Mouse (Mus musculus): ENCODE results near the gene Tada2b.

The Tada2b gene

GRCm38 (mm10) chr5:36477486-36477885, 6.6 kb downstream of the Tada2b start:
- peaks cover 32% of the 10 kb centered on the region for H3K4me1 ChIP-seq (replicated peaks; ENCODE audit: low read depth, low read length)
- H3K4me3 ChIP-seq (replicated peaks; ENCODE audit: low read length) = no peak overlapping the region
- H3K36me3 ChIP-seq (ENCODE audit: insufficient read depth, low read length) = peaks cover 70% of the 10 kb centered on the region
- H3K27me3 ChIP-seq (ENCODE audit: insufficient read depth, low read length) = no peaks in the 10 kb centered on the region
- no peaks in the 10 kb centered on the region for H3K9me3 ChIP-seq (ENCODE audit: low read length)
- no peak for TF ChIP-seq POU5F1 (IDR thresholded peaks at IDR 0.05; ENCODE audit: borderline replicate concordance, low read length)
- no peak for TF ChIP-seq NANOG (IDR thresholded peaks at IDR 0.05; ENCODE audit: borderline replicate concordance, low read length)
- TF ChIP-seq CTCF (conservative IDR thresholded peaks at IDR 0.05; ENCODE audit: low read length) = no peak

DNA sequence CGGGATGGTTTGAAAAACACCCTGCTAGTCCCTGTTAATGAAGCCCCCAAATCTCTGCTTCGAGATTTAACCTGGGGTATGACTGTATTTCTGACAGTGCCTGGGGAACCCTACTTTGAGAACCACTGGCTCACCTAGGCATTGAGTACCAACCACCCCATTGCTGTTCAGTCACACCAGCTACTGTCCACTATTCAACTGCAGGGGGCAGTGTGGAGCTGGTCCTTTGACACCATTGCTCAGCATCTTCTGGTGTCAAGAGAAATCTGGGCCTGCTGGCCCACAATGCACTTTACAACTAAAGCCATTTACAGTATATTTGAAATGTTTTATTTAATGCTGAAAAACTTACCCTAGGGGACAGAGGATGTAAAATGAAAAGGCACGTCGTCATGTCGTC, 9.8 kb downstream of the Tada2b start:
- no peaks in the 10 kb centered on the region for H3K9me3 ChIP-seq (ENCODE audit: low read length)
- H3K4me1 ChIP-seq (replicated peaks; ENCODE audit: low read depth, low read length) = peaks cover 20% of the 10 kb centered on the region
- H3K36me3 ChIP-seq (ENCODE audit: insufficient read depth, low read length) = peaks cover 90% of the 10 kb centered on the region
- TF ChIP-seq POU5F1 (IDR thresholded peaks at IDR 0.05; ENCODE audit: borderline replicate concordance, low read length) = no peak
- TF ChIP-seq NANOG (IDR thresholded peaks at IDR 0.05; ENCODE audit: borderline replicate concordance, low read length) = no peak
- peak; percentile 78 for TF ChIP-seq CTCF (conservative IDR thresholded peaks at IDR 0.05; ENCODE audit: low read length)
- H3K27me3 ChIP-seq (ENCODE audit: insufficient read depth, low read length) = no peaks in the 10 kb centered on the region
- no peak overlapping the region for H3K4me3 ChIP-seq (replicated peaks; ENCODE audit: low read length)

DNA sequence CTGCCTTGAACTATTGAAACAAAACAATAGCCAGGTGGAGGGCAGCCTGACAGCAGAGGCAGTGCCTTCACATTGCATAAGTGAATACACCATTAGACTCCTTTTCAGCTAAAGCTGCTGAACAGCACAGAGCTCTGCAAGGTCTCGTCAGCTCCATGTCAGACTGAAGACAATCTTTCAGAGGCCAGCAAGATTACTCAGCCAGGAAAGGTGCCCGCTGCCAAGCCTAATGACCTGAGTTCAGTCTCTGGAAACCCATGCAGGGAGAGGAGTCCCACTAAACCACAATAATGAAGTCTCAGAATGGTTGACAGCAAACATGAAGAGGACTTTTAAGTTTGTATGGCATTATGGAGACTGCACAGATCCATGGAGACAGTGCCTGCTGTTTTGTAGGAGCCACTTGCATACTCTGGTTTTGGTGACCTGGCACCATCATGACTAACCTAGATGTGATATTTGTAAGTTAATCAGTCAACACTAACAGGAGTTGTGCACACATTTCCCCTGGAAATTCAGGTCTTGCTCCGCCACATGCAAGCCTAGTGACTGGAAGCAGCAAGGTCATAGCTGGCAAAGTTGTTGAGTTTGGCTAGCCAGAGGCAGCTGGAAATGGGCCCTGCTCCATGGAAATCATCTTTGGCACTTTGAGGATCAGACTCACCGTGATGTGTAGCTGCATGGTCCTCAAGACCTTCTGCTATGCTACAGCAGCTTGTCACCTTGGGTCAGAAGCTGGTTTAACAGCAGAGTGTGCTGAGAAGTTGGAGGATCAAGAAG, 11.0 kb downstream of the Tada2b start:
- TF ChIP-seq CTCF (conservative IDR thresholded peaks at IDR 0.05; ENCODE audit: low read length) (no peak), POU5F1 (IDR thresholded peaks at IDR 0.05; ENCODE audit: borderline replicate concordance, low read length) (no peak), NANOG (IDR thresholded peaks at IDR 0.05; ENCODE audit: borderline replicate concordance, low read length) (no peak)
- no peaks in the 10 kb centered on the region for H3K9me3 ChIP-seq (ENCODE audit: low read length)
- H3K4me3 ChIP-seq (replicated peaks; ENCODE audit: low read length) = no peak overlapping the region
- no peaks in the 10 kb centered on the region for H3K27me3 ChIP-seq (ENCODE audit: insufficient read depth, low read length)
- H3K4me1 ChIP-seq (replicated peaks; ENCODE audit: low read depth, low read length) = peaks cover 23% of the 10 kb centered on the region
- peaks cover 93% of the 10 kb centered on the region for H3K36me3 ChIP-seq (ENCODE audit: insufficient read depth, low read length)

- Histone ChIP-seq H3K9me3 (ENCODE audit: low read length) (no peaks in the 10 kb centered on the region), H3K4me3 (replicated peaks; ENCODE audit: low read length) (no peak overlapping the region), H3K36me3 (ENCODE audit: insufficient read depth, low read length) (peaks cover 92% of the 10 kb centered on the region), H3K4me1 (replicated peaks; ENCODE audit: low read depth, low read length) (peaks cover 27% of the 10 kb centered on the region), H3K27me3 (ENCODE audit: insufficient read depth, low read length) (no peaks in the 10 kb centered on the region)
- TF ChIP-seq NANOG (IDR thresholded peaks at IDR 0.05; ENCODE audit: borderline replicate concordance, low read length) (no peak), CTCF (conservative IDR thresholded peaks at IDR 0.05; ENCODE audit: low read length) (no peak), POU5F1 (IDR thresholded peaks at IDR 0.05; ENCODE audit: borderline replicate concordance, low read length) (no peak)
Measured at GRCm38 (mm10) chr5:36471206-36471605, 12.9 kb downstream of the Tada2b start.

- TF ChIP-seq NANOG (IDR thresholded peaks at IDR 0.05; ENCODE audit: borderline replicate concordance, low read length) (no peak), CTCF (conservative IDR thresholded peaks at IDR 0.05; ENCODE audit: low read length) (no peak), POU5F1 (IDR thresholded peaks at IDR 0.05; ENCODE audit: borderline replicate concordance, low read length) (no peak)
- H3K36me3 ChIP-seq (ENCODE audit: insufficient read depth, low read length) = peaks cover 44% of the 10 kb centered on the region
- no peaks in the 10 kb centered on the region for H3K27me3 ChIP-seq (ENCODE audit: insufficient read depth, low read length)
- peaks cover 61% of the 10 kb centered on the region for H3K4me1 ChIP-seq (replicated peaks; ENCODE audit: low read depth, low read length)
- H3K9me3 ChIP-seq (ENCODE audit: low read length) = no peaks in the 10 kb centered on the region
- peak overlapping the region; percentile 100 for H3K4me3 ChIP-seq (replicated peaks; ENCODE audit: low read length)
Measured at GRCm38 (mm10) chr5:36465889-36466288, 18.2 kb downstream of the Tada2b start.

GRCm38 (mm10) chr5:36464709-36465661, 19.1 kb downstream of the Tada2b start, which contains the start of gene Grpel1:
Grpel1 (plus strand) TSS chr5:36464998.
- peaks cover 61% of the 10 kb centered on the region for H3K4me1 ChIP-seq (replicated peaks; ENCODE audit: low read depth, low read length)
- H3K27me3 ChIP-seq (ENCODE audit: insufficient read depth, low read length) = no peaks in the 10 kb centered on the region
- no peaks in the 10 kb centered on the region for H3K9me3 ChIP-seq (ENCODE audit: low read length)
- TF ChIP-seq CTCF (conservative IDR thresholded peaks at IDR 0.05; ENCODE audit: low read length) = no peak
- TF ChIP-seq POU5F1 (IDR thresholded peaks at IDR 0.05; ENCODE audit: borderline replicate concordance, low read length) = no peak
- no peak for TF ChIP-seq NANOG (IDR thresholded peaks at IDR 0.05; ENCODE audit: borderline replicate concordance, low read length)
- peaks cover 35% of the 10 kb centered on the region for H3K36me3 ChIP-seq (ENCODE audit: insufficient read depth, low read length)
- H3K4me3 ChIP-seq (replicated peaks; ENCODE audit: low read length) = peak within 1 kb of the TSS; percentile 100

- Histone ChIP-seq H3K4me3 (replicated peaks; ENCODE audit: low read length) (no peak overlapping the region), H3K36me3 (ENCODE audit: insufficient read depth, low read length) (peaks cover 19% of the 10 kb centered on the region), H3K9me3 (ENCODE audit: low read length) (no peaks in the 10 kb centered on the region), H3K4me1 (replicated peaks; ENCODE audit: low read depth, low read length) (peaks cover 57% of the 10 kb centered on the region), H3K27me3 (ENCODE audit: insufficient read depth, low read length) (no peaks in the 10 kb centered on the region)
- TF ChIP-seq NANOG (IDR thresholded peaks at IDR 0.05; ENCODE audit: borderline replicate concordance, low read length) (no peak), CTCF (conservative IDR thresholded peaks at IDR 0.05; ENCODE audit: low read length) (no peak), POU5F1 (IDR thresholded peaks at IDR 0.05; ENCODE audit: borderline replicate concordance, low read length) (no peak)
Measured at GRCm38 (mm10) chr5:36463391-36463790, 20.7 kb downstream of the Tada2b start.

DNA sequence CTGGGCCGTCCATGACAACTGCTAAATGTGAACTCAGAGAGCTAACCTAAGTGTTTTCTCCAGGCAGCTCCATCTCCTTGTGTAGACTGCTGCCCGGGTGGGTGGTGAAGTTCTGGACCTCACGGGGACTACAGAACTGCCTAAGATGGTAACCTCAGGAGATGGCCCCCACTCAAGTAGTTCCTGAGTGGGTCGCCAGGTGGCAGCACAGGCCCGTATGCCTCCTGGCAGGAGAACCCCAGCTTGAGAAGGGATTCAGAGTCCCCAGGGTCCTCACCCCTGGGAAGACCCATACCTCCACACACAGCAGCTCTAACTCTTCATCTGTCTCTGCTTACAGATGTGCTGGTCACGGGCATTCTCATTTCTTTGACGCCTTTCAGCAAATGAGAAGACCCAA, 21.3 kb downstream of the Tada2b start:
- Histone ChIP-seq H3K36me3 (ENCODE audit: insufficient read depth, low read length) (peaks cover 14% of the 10 kb centered on the region), H3K27me3 (ENCODE audit: insufficient read depth, low read length) (no peaks in the 10 kb centered on the region), H3K9me3 (ENCODE audit: low read length) (no peaks in the 10 kb centered on the region), H3K4me3 (replicated peaks; ENCODE audit: low read length) (no peak overlapping the region), H3K4me1 (replicated peaks; ENCODE audit: low read depth, low read length) (peaks cover 51% of the 10 kb centered on the region)
- TF ChIP-seq CTCF (conservative IDR thresholded peaks at IDR 0.05; ENCODE audit: low read length) (peak; percentile 85), POU5F1 (IDR thresholded peaks at IDR 0.05; ENCODE audit: borderline replicate concordance, low read length) (no peak)

Data from E14TG2a.4 (cell line).